Mouse (Mus musculus) lung, postnatal 4 days (tissue): ENCODE measurements at regions not wholly inside any gene's neighbourhood (a gene's known extent, or its start where the extent isn't known, plus 50 kb on each side); places are given as distances from the start of the nearest gene placed in this dataset.

Experiments
- DNase-seq, 2 experiments: peaks; one replicate each; pipeline ENCODE4 v3.0.0; 2021

GRCm38 (mm10) chr16:5829071-5829470 is 56.1 kb upstream of the Rbfox1 start:
- DNase-seq, result no peak

GRCm38 (mm10) chr16:5823316-5823715 is 61.8 kb upstream of the Rbfox1 start:
- no peak for DNase-seq

DNA sequence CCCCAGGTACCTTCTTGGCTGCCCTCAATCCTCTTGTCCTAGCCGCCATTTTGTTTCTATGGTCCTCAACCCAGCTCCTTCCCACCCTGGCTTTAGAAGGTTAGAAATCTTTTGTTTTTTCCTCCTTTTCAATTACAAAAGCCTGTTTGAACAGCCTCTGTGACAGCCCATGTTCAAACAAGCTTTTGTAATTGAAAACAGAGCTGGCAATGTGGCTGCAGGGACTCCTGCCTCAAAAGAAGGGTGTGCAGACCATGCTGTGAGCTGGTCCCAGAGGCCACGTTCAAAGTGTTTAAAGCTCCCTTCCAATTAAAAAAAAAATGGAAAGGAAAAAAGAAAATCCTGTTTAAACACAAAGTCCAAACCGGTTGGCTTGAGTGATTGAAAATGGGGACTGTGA is 68.0 kb upstream of the Rbfox1 start:
- DNase-seq, result no peak

DNA sequence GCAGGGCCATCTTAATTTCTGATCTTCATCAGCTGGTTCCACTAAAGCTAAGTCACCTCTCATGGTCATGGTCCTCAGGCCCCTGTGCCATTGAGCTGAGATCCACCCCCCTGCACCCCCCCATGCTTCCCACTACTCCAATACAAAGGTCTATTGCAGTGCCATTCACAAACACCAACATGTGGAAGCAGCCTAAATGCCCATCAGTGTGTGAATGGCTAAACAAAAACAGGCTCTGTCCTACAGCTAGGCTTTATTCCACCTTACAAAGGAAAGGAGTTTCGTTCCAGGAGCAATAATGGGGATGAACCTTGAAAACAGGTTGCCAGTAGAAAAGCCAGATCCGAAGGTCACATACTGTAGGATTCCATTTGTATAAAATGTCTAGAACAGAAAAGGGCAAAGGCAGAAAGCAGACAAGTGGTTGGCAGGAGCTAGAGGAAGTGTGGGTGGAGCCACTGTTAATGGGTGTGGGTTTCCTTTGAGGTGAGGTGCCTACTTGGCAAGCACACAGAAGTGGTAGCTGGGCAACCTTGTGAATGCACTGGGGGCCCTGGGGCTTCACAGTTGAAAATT is 72.8 kb upstream of the Rbfox1 start:
- DNase-seq, result no peak

GRCm38 (mm10) chr16:5811654-5811992 is 73.5 kb upstream of the Rbfox1 start:
- no peak for DNase-seq

DNA sequence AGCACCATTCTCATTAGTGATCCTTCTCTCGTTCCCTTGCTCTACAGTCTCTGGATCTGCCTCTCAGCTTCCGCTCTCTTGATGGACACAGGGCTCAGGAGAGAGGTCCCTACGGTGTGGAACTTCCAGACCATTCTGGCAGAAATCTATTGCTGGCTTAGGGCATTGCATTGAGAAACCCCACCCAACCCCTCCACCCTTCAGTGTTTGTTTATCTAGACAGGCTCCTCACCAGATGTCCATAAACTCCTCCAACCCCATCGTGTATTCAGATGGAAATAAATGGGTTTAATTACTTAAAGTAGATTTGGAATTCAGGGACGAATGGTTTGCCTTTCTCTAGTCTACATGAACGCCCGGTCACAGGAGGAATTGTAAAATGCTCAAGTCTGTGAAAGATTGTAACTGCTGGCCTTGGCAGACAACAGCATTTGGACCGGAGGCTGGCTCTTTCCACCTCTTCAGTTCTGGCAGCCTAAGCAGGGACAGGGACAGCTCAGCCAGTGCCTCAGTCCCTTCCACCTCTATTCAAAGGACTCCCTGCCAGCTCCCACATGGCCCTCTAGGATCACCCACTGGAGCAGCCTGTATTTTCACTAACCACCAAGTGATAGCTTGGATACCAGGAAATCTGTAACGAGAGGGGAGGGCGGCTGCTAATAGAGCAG is 74.0 kb upstream of the Rbfox1 start:
- no peak for DNase-seq

GRCm38 (mm10) chr16:5798188-5798587 is 87.0 kb upstream of the Rbfox1 start:
- no peak for DNase-seq

- no peak for DNase-seq
Observed at GRCm38 (mm10) chr16:5792216-5792615, 92.9 kb upstream of the Rbfox1 start.

GRCm38 (mm10) chr16:5790161-5790560 is 95.0 kb upstream of the Rbfox1 start:
- DNase-seq, result no peak

GRCm38 (mm10) chr16:5787206-5787605 is 97.9 kb upstream of the Rbfox1 start:
- DNase-seq, result no peak

GRCm38 (mm10) chr16:5766771-5767421 is 118.3 kb upstream of the Rbfox1 start:
- no peak for DNase-seq

DNA sequence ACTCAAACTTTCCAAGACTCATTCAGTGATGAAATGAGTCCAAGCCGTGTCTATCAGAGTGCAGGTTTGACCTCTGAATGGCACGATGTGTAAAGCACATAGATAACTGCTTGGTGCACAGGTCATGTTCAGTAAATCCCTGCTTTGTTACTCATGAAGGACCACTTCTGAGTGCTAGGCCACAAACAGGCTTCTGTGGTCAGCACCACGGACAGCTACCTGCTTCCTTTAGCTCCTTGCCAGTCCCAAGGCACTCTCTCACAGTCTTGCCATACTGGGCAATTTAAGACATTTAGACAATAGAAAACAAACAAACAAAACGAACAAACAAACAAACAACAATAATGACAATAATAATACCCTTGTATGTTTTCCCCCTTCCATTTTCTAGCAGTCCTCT is 120.0 kb upstream of the Rbfox1 start:
- DNase-seq, result peak in 1 of 2 experiments; percentile 9

GRCm38 (mm10) chr16:5760821-5761220 is 124.3 kb upstream of the Rbfox1 start:
- DNase-seq, result no peak

- no peak for DNase-seq
Observed at GRCm38 (mm10) chr16:5759021-5759420, 126.1 kb upstream of the Rbfox1 start.

GRCm38 (mm10) chr16:5742716-5743507 is 142.2 kb upstream of the Rbfox1 start:
- no peak for DNase-seq

DNA sequence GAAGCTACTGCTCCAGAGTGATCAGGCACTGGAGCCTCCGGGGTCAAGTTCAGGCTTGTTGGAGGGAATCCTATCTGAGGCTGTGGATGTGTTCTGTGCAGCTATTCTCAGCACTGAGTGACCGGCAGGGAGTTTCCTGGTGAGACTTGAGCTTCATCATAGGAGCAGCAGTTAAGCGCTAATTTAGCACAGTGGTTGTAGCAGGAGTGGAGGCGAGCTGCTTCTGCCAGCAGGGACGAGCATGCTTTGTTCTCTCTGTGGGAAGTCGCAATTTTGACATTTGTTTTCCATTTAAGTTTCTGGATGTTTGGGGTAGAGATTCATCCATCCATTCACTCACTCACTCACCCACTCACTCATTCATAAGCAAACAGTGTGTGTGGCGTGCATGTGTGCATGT is 144.4 kb upstream of the Rbfox1 start:
- DNase-seq, result no peak

DNA sequence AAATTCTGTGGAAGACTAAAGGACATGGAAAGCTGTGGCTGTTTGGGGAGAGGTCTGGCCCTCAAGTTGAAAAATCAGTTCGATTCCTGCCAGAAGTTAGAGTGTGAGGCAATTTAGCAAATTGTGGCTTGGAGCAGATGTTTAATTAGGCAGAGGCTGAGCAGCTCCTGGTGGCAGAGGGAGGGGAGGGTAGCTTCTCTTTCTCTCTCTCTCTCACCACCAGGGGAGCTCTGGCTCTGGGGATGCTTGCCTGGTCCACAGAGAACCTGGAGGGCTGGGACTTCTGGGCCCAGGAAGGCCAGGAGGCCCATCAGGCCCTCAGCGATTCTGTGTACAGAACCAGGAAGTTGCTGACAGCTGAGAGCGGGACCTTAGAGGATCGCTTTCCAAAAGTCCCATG is 151.5 kb upstream of the Rbfox1 start:
- DNase-seq, result no peak

DNA sequence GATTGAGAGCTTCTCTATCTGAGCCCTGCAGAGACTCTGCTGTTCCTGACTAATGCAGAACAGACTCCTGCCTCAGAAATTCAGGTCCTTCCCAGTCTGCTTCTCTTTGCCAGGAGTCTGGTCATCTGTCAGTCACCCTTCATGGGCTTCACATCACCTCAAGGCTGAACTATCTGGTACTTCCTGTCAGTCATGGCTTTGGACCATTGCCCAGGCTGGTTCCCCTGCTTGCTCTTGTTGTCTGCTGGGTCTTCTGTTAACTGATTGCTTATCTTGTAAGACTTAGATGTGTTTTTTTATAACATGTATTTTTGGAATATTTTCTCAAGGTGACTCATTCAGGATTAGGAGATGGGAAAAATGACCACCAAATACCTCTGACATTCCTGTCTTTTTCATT is 162.6 kb upstream of the Rbfox1 start:
- no peak for DNase-seq

DNA sequence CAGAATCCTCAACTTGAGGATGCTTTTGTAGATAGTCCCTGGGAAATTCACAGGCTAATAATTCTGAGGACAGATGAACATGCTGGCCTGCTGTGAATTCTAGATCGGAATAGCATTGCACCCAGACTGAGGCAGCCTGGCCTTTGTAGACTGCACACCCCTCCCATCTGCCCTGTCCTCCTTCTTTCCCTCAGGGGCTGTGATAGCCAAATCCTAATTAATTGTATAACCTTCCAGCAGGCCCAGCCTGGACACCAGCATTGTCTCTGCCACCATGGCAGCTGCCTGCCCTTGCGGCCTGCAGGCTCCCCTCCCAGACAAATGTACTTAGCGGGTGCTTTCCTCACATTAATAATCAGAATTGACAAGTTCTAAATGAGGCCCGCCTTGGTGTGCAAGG is 171.7 kb upstream of the Rbfox1 start:
- DNase-seq, result no peak

GRCm38 (mm10) chr16:5709831-5710230 is 175.3 kb upstream of the Rbfox1 start:
- DNase-seq, result no peak

- peak in 1 of 2 experiments; percentile 9 for DNase-seq
Observed at GRCm38 (mm10) chr16:5700731-5701255, 184.4 kb upstream of the Rbfox1 start.

- no peak for DNase-seq
Observed at GRCm38 (mm10) chr16:5688322-5688721, 196.8 kb upstream of the Rbfox1 start.

DNA sequence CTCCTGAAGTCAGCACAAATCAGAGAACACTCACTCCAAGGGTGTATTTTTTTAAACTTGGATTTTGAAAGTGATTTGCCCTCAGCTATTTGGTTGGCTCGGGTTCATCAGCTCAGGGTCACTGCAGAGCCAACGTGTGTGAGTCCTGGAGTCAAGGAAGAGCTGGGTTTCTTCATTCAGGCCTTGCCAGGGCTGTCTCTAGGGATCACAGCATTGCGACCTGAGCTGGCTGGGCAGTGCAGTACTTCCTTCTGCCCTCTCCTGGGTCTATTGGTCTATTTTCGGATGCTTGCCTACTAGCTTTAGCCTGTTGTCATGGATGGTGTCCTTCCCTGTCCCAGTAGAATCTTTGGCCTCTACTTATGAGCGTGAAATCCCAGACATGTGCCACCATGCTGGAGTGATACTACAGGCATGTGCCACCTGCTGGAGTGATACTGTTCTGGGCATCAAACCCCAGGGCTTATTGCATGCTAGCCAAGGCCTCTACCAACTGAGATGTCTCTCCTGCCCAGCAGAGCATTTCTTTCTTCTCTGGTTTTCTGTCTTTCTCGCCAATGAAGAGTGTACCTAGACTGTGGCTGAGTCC is 211.7 kb upstream of the Rbfox1 start:
- DNase-seq, result no peak
